Mouse (Mus musculus): ENCODE measurements around the gene Gm37240. TPM values are rescaled to one million over a fixed set of nuclear protein-coding genes. Genes with fewer than 3 reads are reported as not detected.
A peak's percentile ranks its signal among the peaks of the same experiment; 100 is the strongest.

Gm37240 gene
- polyA plus RNA-seq, 1 experiment from 2014 or later: 0.93 TPM

- H3K9ac ChIP-seq (ENCODE audit: low read depth, low read length): no peak overlapping the region
- 90% methylated on average over 6 of the region's 6 CpGs for WGBS
- H3K4me1 ChIP-seq (ENCODE audit: control insufficient read depth, insufficient read depth, low read depth, low read length): peaks cover 6% of the 10 kb centered on the region; the same call in 1 of the 2 replicates
- H3K9me3 ChIP-seq (ENCODE audit: control insufficient read depth, low read length): no peaks in the 10 kb centered on the region
- no peak overlapping the region for H3K4me2 ChIP-seq (ENCODE audit: low read length)
- H3K4me3 ChIP-seq (ENCODE audit: low read length): no peak overlapping the region
- H3K27ac ChIP-seq (ENCODE audit: low read depth, low read length): no peak overlapping the region
- no peaks in the 10 kb centered on the region; the same call in 1 of the 2 replicates for H3K27me3 ChIP-seq (replicated peaks; ENCODE audit: control insufficient read depth, insufficient read depth, low read length)
- H3K36me3 ChIP-seq (ENCODE audit: control insufficient read depth, insufficient read depth, low read length): no peaks in the 10 kb centered on the region
- no peak for ATAC-seq
These were observed 1289.2 kb downstream of the Gm37240 start for GRCm38 (mm10) chr3:84597996-84598734.

GRCm38 (mm10) chr3:84595677-84596234 is 1291.6 kb downstream of the Gm37240 start:
- no peak for ATAC-seq
- Histone ChIP-seq H3K9ac (ENCODE audit: low read depth, low read length) (no peak overlapping the region), H3K4me1 (ENCODE audit: control insufficient read depth, insufficient read depth, low read depth, low read length) (peaks cover 6% of the 10 kb centered on the region; the same call in 1 of the 2 replicates), H3K27me3 (replicated peaks; ENCODE audit: control insufficient read depth, insufficient read depth, low read length) (no peaks in the 10 kb centered on the region; the same call in 1 of the 2 replicates), H3K36me3 (ENCODE audit: control insufficient read depth, insufficient read depth, low read length) (no peaks in the 10 kb centered on the region), H3K9me3 (ENCODE audit: control insufficient read depth, low read length) (no peaks in the 10 kb centered on the region), H3K4me3 (ENCODE audit: low read length) (no peak overlapping the region), H3K27ac (ENCODE audit: low read depth, low read length) (no peak overlapping the region), H3K4me2 (ENCODE audit: low read length) (peak overlapping the region; percentile 51; the same call in 1 of the 2 replicates)
- 36% methylated on average over 5 of the region's 5 CpGs for WGBS

DNA sequence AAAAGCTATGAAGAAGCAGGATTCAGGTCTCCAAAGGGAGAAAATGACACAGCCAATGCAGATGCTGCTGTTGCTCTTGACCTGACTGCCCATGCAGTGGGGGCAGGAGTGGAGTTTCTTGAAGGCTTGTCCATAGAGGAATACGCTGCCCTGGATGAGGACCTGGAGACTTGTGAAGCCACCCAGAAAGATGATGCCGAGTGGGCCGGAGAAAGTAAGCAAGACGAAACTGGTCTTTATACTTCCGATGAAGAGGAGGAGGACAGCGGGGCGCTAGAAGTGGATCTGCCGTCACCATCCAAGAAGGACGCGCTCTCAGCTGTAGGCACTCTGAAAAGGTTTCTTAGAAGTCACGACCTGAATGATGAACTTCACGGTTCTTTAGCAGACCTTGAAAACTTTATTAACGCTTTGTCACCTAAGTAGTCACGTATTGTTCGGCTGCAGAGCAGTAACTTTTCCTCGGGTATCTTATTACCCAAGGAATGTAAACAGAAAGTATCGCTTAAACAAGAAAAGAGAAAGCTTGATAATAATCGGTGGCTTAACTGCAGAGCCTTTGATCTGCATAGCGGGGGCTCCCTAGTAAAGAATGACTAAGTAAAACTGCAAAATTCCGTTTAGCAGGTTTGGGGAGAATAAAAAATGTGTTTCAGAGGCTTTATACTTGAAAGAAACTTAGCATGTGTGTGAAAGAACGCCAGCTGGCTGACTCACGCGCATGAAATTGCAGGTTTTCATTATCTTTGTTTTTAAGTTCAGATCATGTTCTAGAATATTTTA is 1292.2 kb downstream of the Gm37240 start:
- WGBS: 15% methylated on average over 23 of the region's 23 CpGs
- Histone ChIP-seq H3K9ac (ENCODE audit: low read depth, low read length) (no peak overlapping the region), H3K36me3 (ENCODE audit: control insufficient read depth, insufficient read depth, low read length) (no peaks in the 10 kb centered on the region), H3K4me2 (ENCODE audit: low read length) (peak overlapping the region; percentile 51), H3K4me1 (ENCODE audit: control insufficient read depth, insufficient read depth, low read depth, low read length) (peaks cover 6% of the 10 kb centered on the region; the same call in 1 of the 2 replicates), H3K27me3 (replicated peaks; ENCODE audit: control insufficient read depth, insufficient read depth, low read length) (no peaks in the 10 kb centered on the region; the same call in 1 of the 2 replicates), H3K9me3 (ENCODE audit: control insufficient read depth, low read length) (no peaks in the 10 kb centered on the region), H3K4me3 (ENCODE audit: low read length) (peak overlapping the region; percentile 26), H3K27ac (ENCODE audit: low read depth, low read length) (no peak overlapping the region)
- no peak for ATAC-seq

- no peak for ATAC-seq
- Histone ChIP-seq H3K27ac (ENCODE audit: low read depth, low read length) (no peak within 1 kb of the TSS), H3K9ac (ENCODE audit: low read depth, low read length) (no peak within 1 kb of the TSS), H3K4me3 (ENCODE audit: low read length) (no peak within 1 kb of the TSS), H3K27me3 (replicated peaks; ENCODE audit: control insufficient read depth, insufficient read depth, low read length) (no peaks in the 10 kb centered on the region; the same call in 1 of the 2 replicates), H3K36me3 (ENCODE audit: control insufficient read depth, insufficient read depth, low read length) (no peaks in the 10 kb centered on the region), H3K9me3 (ENCODE audit: control insufficient read depth, low read length) (no peaks in the 10 kb centered on the region), H3K4me1 (ENCODE audit: control insufficient read depth, insufficient read depth, low read depth, low read length) (peaks cover 6% of the 10 kb centered on the region; the same call in 1 of the 2 replicates), H3K4me2 (ENCODE audit: low read length) (no peak within 1 kb of the TSS)
- WGBS: 90% methylated on average over 2 of the region's 2 CpGs
These were observed 1294.0 kb downstream of the Gm37240 start, which contains the start of gene Tigd4 for GRCm38 (mm10) chr3:84593274-84593673. Gene Tigd4, plus strand, starts transcription at chr3:84593574.

GRCm38 (mm10) chr3:84586736-84587135 is 1300.6 kb downstream of the Gm37240 start:
- no peaks in the 10 kb centered on the region for H3K9me3 ChIP-seq (ENCODE audit: control insufficient read depth, low read length)
- no peaks in the 10 kb centered on the region for H3K27me3 ChIP-seq (replicated peaks; ENCODE audit: control insufficient read depth, insufficient read depth, low read length)
- H3K4me2 ChIP-seq (ENCODE audit: low read length): no peak overlapping the region
- H3K4me1 ChIP-seq (ENCODE audit: control insufficient read depth, insufficient read depth, low read depth, low read length): peaks cover 7% of the 10 kb centered on the region
- WGBS: 67% methylated on average over 5 of the region's 5 CpGs
- H3K36me3 ChIP-seq (ENCODE audit: control insufficient read depth, insufficient read depth, low read length): no peaks in the 10 kb centered on the region
- H3K27ac ChIP-seq (ENCODE audit: low read depth, low read length): no peak overlapping the region
- no peak overlapping the region for H3K4me3 ChIP-seq (ENCODE audit: low read length)
- ATAC-seq: no peak
- no peak overlapping the region for H3K9ac ChIP-seq (ENCODE audit: low read depth, low read length)

- Histone ChIP-seq H3K36me3 (ENCODE audit: control insufficient read depth, insufficient read depth, low read length) (no peaks in the 10 kb centered on the region), H3K4me3 (ENCODE audit: low read length) (peak overlapping the region; percentile 89), H3K4me1 (ENCODE audit: control insufficient read depth, insufficient read depth, low read depth, low read length) (peaks cover 22% of the 10 kb centered on the region), H3K27me3 (replicated peaks; ENCODE audit: control insufficient read depth, insufficient read depth, low read length) (no peaks in the 10 kb centered on the region), H3K27ac (ENCODE audit: low read depth, low read length) (peak overlapping the region; percentile 91), H3K9me3 (ENCODE audit: control insufficient read depth, low read length) (no peaks in the 10 kb centered on the region), H3K4me2 (ENCODE audit: low read length) (peak overlapping the region; percentile 86), H3K9ac (ENCODE audit: low read depth, low read length) (peak overlapping the region; percentile 90)
- ATAC-seq: no peak; the same call in 1 of the 2 replicates
- under 1% methylated on average over 27 of the region's 27 CpGs for WGBS
These were observed 1304.4 kb downstream of the Gm37240 start for GRCm38 (mm10) chr3:84582913-84583276.

- peak within 1 kb of the TSS; percentile 86 for H3K4me2 ChIP-seq (ENCODE audit: low read length)
- no peaks in the 10 kb centered on the region for H3K27me3 ChIP-seq (replicated peaks; ENCODE audit: control insufficient read depth, insufficient read depth, low read length)
- H3K9ac ChIP-seq (ENCODE audit: low read depth, low read length): peak within 1 kb of the TSS; percentile 90
- under 1% methylated on average over 56 of the region's 70 CpGs for WGBS
- peaks cover 22% of the 10 kb centered on the region for H3K4me1 ChIP-seq (ENCODE audit: control insufficient read depth, insufficient read depth, low read depth, low read length)
- H3K9me3 ChIP-seq (ENCODE audit: control insufficient read depth, low read length): no peaks in the 10 kb centered on the region
- H3K36me3 ChIP-seq (ENCODE audit: control insufficient read depth, insufficient read depth, low read length): no peaks in the 10 kb centered on the region
- H3K27ac ChIP-seq (ENCODE audit: low read depth, low read length): peak within 1 kb of the TSS; percentile 91
- peak within 1 kb of the TSS; percentile 89 for H3K4me3 ChIP-seq (ENCODE audit: low read length)
- ATAC-seq: peak; percentile 99
These were observed 1305.0 kb downstream of the Gm37240 start, which contains the start of gene Arfip1 for GRCm38 (mm10) chr3:84582023-84582912. Gene Arfip1, minus strand, starts transcription at chr3:84582625.

GRCm38 (mm10) chr3:84581696-84582022 is 1305.7 kb downstream of the Gm37240 start:
- WGBS: 0% methylated on average over 4 of the region's 4 CpGs
- H3K4me1 ChIP-seq (ENCODE audit: control insufficient read depth, insufficient read depth, low read depth, low read length): peaks cover 22% of the 10 kb centered on the region
- H3K27me3 ChIP-seq (replicated peaks; ENCODE audit: control insufficient read depth, insufficient read depth, low read length): no peaks in the 10 kb centered on the region
- peak overlapping the region; percentile 90 for H3K9ac ChIP-seq (ENCODE audit: low read depth, low read length)
- ATAC-seq: no peak
- H3K9me3 ChIP-seq (ENCODE audit: control insufficient read depth, low read length): no peaks in the 10 kb centered on the region
- peak overlapping the region; percentile 91 for H3K27ac ChIP-seq (ENCODE audit: low read depth, low read length)
- peak overlapping the region; percentile 89 for H3K4me3 ChIP-seq (ENCODE audit: low read length)
- no peaks in the 10 kb centered on the region for H3K36me3 ChIP-seq (ENCODE audit: control insufficient read depth, insufficient read depth, low read length)
- H3K4me2 ChIP-seq (ENCODE audit: low read length): peak overlapping the region; percentile 86

Measured in hindbrain, embryonic 16.5 days (tissue).